Mouse (Mus musculus): ENCODE data around the gene Chchd6.
A peak's percentile ranks its signal among the peaks of the same experiment; 100 is the strongest.

Gene Chchd6

GRCm38 (mm10) chr6:89353101-89353500 lies 242.4 kb downstream of the Chchd6 start:
- peak; percentile 60 to 76 for DNase-seq

GRCm38 (mm10) chr6:89351441-89352137 lies 243.9 kb downstream of the Chchd6 start:
- peak; percentile 50 to 74 for DNase-seq

- no peak for DNase-seq
Observed at GRCm38 (mm10) chr6:89350520-89350919, 244.9 kb downstream of the Chchd6 start.

- no peak for DNase-seq
Observed at GRCm38 (mm10) chr6:89350037-89350515, 245.4 kb downstream of the Chchd6 start.

- no peak for DNase-seq
Observed at GRCm38 (mm10) chr6:89348363-89348762, 247.1 kb downstream of the Chchd6 start.

- no peak for DNase-seq
Observed at GRCm38 (mm10) chr6:89347792-89348191, 247.7 kb downstream of the Chchd6 start.

GRCm38 (mm10) chr6:89345855-89346254 lies 249.6 kb downstream of the Chchd6 start:
- no peak for DNase-seq

GRCm38 (mm10) chr6:89345486-89345785 lies 250.0 kb downstream of the Chchd6 start:
- DNase-seq, result no peak

- peak; percentile 89 to 94 for DNase-seq
Observed at GRCm38 (mm10) chr6:89344613-89345485, 250.6 kb downstream of the Chchd6 start.

GRCm38 (mm10) chr6:89341981-89342380 lies 253.5 kb downstream of the Chchd6 start:
- no peak for DNase-seq

- peak in 1 of 2 experiments; percentile 43 for DNase-seq
Observed at GRCm38 (mm10) chr6:89339447-89339846, 256.0 kb downstream of the Chchd6 start.

- DNase-seq, result no peak
Observed at GRCm38 (mm10) chr6:89338733-89339132, 256.7 kb downstream of the Chchd6 start.

GRCm38 (mm10) chr6:89337574-89337973 lies 257.9 kb downstream of the Chchd6 start:
- DNase-seq, result no peak

- no peak for DNase-seq
Observed at GRCm38 (mm10) chr6:89333964-89334702, 261.3 kb downstream of the Chchd6 start.
